Mouse (Mus musculus) adrenal gland, postnatal 0 days (tissue): ENCODE measurements around the gene Thsd7a. TPM values are rescaled to one million over a fixed set of nuclear protein-coding genes. Genes with fewer than 3 reads are reported as not detected.

Experiments
- polyA plus RNA-seq: library from polyadenylated mRNA; unstranded; fragments of >200 nt; fragmentation: Nextera tagmentation; extraction: Ambion mirVana; gene quantifications from 2 replicates; pipeline ENCODE4 v1.2.1, GENCODE M21; 2015

Gene Thsd7a
- 3.0 and 6.4 TPM in 2 replicates for polyA plus RNA-seq

GRCm38 (mm10) chr6:12748787-12749530, at the start of gene Thsd7a:
TSS of gene Thsd7a (minus strand) at chr6:12749410.

